Mouse (Mus musculus): ENCODE measurements around the gene 1700102P08Rik. TPM values are rescaled to one million over a fixed set of nuclear protein-coding genes. Genes with fewer than 3 reads are reported as not detected.

The 1700102P08Rik gene
- polyA plus RNA-seq, 1 experiment: not detected

DNA sequence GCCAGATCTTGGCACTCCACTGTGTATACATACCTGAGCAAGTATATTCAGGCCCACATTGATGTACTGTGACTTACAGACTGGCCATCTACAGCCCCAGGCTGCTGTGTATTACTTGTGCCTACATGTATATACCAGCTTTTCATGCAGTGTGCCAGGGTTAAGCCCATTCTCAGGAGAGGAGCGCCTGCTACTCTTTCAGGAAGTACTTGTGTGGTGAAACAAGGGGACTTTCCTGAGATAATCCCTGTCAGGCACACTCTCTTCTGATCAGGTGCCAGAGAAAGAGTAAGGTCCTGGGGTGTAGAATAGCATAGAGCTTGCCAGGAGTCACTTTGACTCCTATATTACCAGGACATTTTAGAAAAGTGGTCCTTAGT lies 67.3 kb downstream of the 1700102P08Rik start:
- no peaks in the 10 kb centered on the region for H3K27me3 ChIP-seq (ENCODE audit: control insufficient read depth, insufficient read depth, low read length)
- peaks cover 10% of the 10 kb centered on the region for H3K4me1 ChIP-seq (ENCODE audit: control insufficient read depth, insufficient read depth, insufficient read length, low read length)
- H3K27ac ChIP-seq (ENCODE audit: insufficient read depth, low read depth, low read length): peak overlapping the region; percentile 66; the same call in 1 of the 2 replicates
- H3K36me3 ChIP-seq (ENCODE audit: control insufficient read depth, insufficient read depth, low read length): peaks cover 17% of the 10 kb centered on the region
- WGBS: 55% methylated on average over 1 of the region's 1 CpGs
- H3K4me3 ChIP-seq (ENCODE audit: low read depth, low read length): peak overlapping the region; percentile 90
- TF ChIP-seq CTCF (IDR thresholded peaks at IDR 0.05; ENCODE audit: extremely low read depth, insufficient read length, insufficient replicate concordance, low read depth, low read length) (no peak), POLR2A (IDR thresholded peaks at IDR 0.05; ENCODE audit: low read depth, low read length) (no peak)

Other genes starting within 250 kb of the 1700102P08Rik start
- 0.94 and 1.4 TPM in 2 replicates for gene Bsn, start 202.4 kb upstream of the 1700102P08Rik start, polyA plus RNA-seq (2012; rRNA removed)
- gene Dag1, start 128.8 kb upstream of the 1700102P08Rik start, polyA plus RNA-seq (2012; rRNA removed): 31.2 and 52.1 TPM in 2 replicates
- gene Nicn1, start 102.4 kb upstream of the 1700102P08Rik start, polyA plus RNA-seq (2012; rRNA removed): 2.9 and 3.9 TPM in 2 replicates
- gene Amt, start 96.0 kb upstream of the 1700102P08Rik start, polyA plus RNA-seq (2012; rRNA removed): 1.4 and 1.9 TPM in 2 replicates
- 30.5 and 70.2 TPM in 2 replicates for gene Rhoa, start 86.7 kb upstream of the 1700102P08Rik start, polyA plus RNA-seq (2012; rRNA removed)
- gene Tcta, start 86.6 kb upstream of the 1700102P08Rik start, polyA plus RNA-seq (2012; rRNA removed): 19.0 and 36.7 TPM in 2 replicates
- 1,021 and 1,249 TPM in 2 replicates for gene Gpx1, start 53.9 kb upstream of the 1700102P08Rik start, polyA plus RNA-seq (2012; rRNA removed)
- 26.6 and 66.3 TPM in 2 replicates for gene Usp4, start 45.0 kb upstream of the 1700102P08Rik start, polyA plus RNA-seq (2012; rRNA removed)
- not detected in 2 replicates for gene Ccdc36, start 35.7 kb downstream of the 1700102P08Rik start, polyA plus RNA-seq (2012; rRNA removed)
- gene BC048562, start 43.7 kb downstream of the 1700102P08Rik start, polyA plus RNA-seq (2012; rRNA removed): not detected in 2 replicates
- 11.8 and 20.1 TPM in 2 replicates for gene Ccdc71, start 67.7 kb downstream of the 1700102P08Rik start, polyA plus RNA-seq (2012; rRNA removed)
- 13.4 and 19.7 TPM in 2 replicates for gene Klhdc8b, start 68.8 kb downstream of the 1700102P08Rik start, polyA plus RNA-seq (2012; rRNA removed)
- gene Lamb2, start 86.9 kb downstream of the 1700102P08Rik start, polyA plus RNA-seq (2012; rRNA removed): 22.3 and 23.3 TPM in 2 replicates
- 48.5 and 84.5 TPM in 2 replicates for gene Usp19, start 97.8 kb downstream of the 1700102P08Rik start, polyA plus RNA-seq (2012; rRNA removed)
- gene Qars, start 114.9 kb downstream of the 1700102P08Rik start, polyA plus RNA-seq (2012; rRNA removed): 110 and 340 TPM in 2 replicates
- gene Qrich1, start 124.0 kb downstream of the 1700102P08Rik start, polyA plus RNA-seq (2012; rRNA removed): 38.4 and 76.2 TPM in 2 replicates
- gene Impdh2, start 167.5 kb downstream of the 1700102P08Rik start, polyA plus RNA-seq (2012; rRNA removed): 23.2 and 52.9 TPM in 2 replicates
- gene Ndufaf3, start 174.6 kb downstream of the 1700102P08Rik start, polyA plus RNA-seq (2012; rRNA removed): 19.8 and 26.2 TPM in 2 replicates
- gene Dalrd3, start 177.1 kb downstream of the 1700102P08Rik start, polyA plus RNA-seq (2012; rRNA removed): 86.7 and 118 TPM in 2 replicates
- gene Wdr6, start 185.9 kb downstream of the 1700102P08Rik start, polyA plus RNA-seq (2012; rRNA removed): 10.7 and 15.9 TPM in 2 replicates
- gene P4htm, start 204.9 kb downstream of the 1700102P08Rik start, polyA plus RNA-seq (2012; rRNA removed): 3.8 and 4.8 TPM in 2 replicates

Measured in small intestine, adult 2 months (tissue).